Mouse (Mus musculus) neural tube, embryonic 10.5 days (tissue): Measurements from ENCODE around the gene Snx7.

ENCODE experiments used
- DNase-seq: peaks from one replicate; pipeline ENCODE4 v3.0.0-alpha.2; 2017; ENCODE audit warnings: low spot score; ENCODE audit errors: extremely low spot score

Snx7 gene

GRCm38 (mm10) chr3:117868637-117869323 lies at the start of gene Snx7:
TSS of gene Snx7 (minus strand) at chr3:117868936.
- peak; percentile 82 for DNase-seq

GRCm38 (mm10) chr3:117915420-117915819 lies 46.7 kb upstream of the Snx7 start:
- no peak for DNase-seq

- DNase-seq = no peak
Measured at GRCm38 (mm10) chr3:117893736-117894135, 25.0 kb upstream of the Snx7 start.

GRCm38 (mm10) chr3:117875450-117875849 lies 6.7 kb upstream of the Snx7 start:
- no peak for DNase-seq

- no peak for DNase-seq
Measured at GRCm38 (mm10) chr3:117873209-117873863, 4.6 kb upstream of the Snx7 start.

- no peak for DNase-seq
Measured at GRCm38 (mm10) chr3:117869324-117869715, 584 bp upstream of the Snx7 start.

- DNase-seq = no peak
Measured at GRCm38 (mm10) chr3:117868091-117868490, 645 bp downstream of the Snx7 start.

- DNase-seq = no peak
Measured at GRCm38 (mm10) chr3:117866696-117867407, 1.9 kb downstream of the Snx7 start.

- no peak for DNase-seq
Measured at GRCm38 (mm10) chr3:117865621-117866020, 3.1 kb downstream of the Snx7 start.

- DNase-seq = no peak
Measured at GRCm38 (mm10) chr3:117862951-117863350, 5.8 kb downstream of the Snx7 start.

GRCm38 (mm10) chr3:117861977-117862434 lies 6.7 kb downstream of the Snx7 start:
- no peak for DNase-seq

- no peak for DNase-seq
Measured at GRCm38 (mm10) chr3:117858996-117859395, 9.7 kb downstream of the Snx7 start.

GRCm38 (mm10) chr3:117853729-117854128 lies 15.0 kb downstream of the Snx7 start:
- no peak for DNase-seq

GRCm38 (mm10) chr3:117852054-117852361 lies 16.7 kb downstream of the Snx7 start:
- DNase-seq = no peak

GRCm38 (mm10) chr3:117851278-117852053 lies 17.3 kb downstream of the Snx7 start:
- DNase-seq = no peak

- DNase-seq = no peak
Measured at GRCm38 (mm10) chr3:117848866-117849265, 19.9 kb downstream of the Snx7 start.

- no peak for DNase-seq
Measured at GRCm38 (mm10) chr3:117842658-117843057, 26.1 kb downstream of the Snx7 start.

GRCm38 (mm10) chr3:117839867-117840545 lies 28.7 kb downstream of the Snx7 start:
- DNase-seq = no peak

GRCm38 (mm10) chr3:117838020-117838419 lies 30.7 kb downstream of the Snx7 start:
- DNase-seq = no peak

GRCm38 (mm10) chr3:117826486-117827200 lies 42.1 kb downstream of the Snx7 start:
- peak; percentile 18 for DNase-seq
